Mouse (Mus musculus) sigmoid colon, adult 10 weeks (tissue): ENCODE data around the gene Prps1l1. TPM values are rescaled to one million over a fixed set of nuclear protein-coding genes. Genes with fewer than 3 reads are reported as not detected.

ENCODE experiments used
- polyA plus RNA-seq: library from polyadenylated mRNA; stranded (reverse); fragments of 350-450 nt; fragmentation: Illumina TruSeq; extraction: RNeasy Lipid Tissue Mini Kit (QIAGEN cat#74804); gene quantifications from one replicate; pipeline ENCODE4 v1.2.3, GENCODE M21; 2014; ENCODE audit warnings: low read depth, low replicate concordance

Gene Prps1l1
- not detected for polyA plus RNA-seq

GRCm38 (mm10) chr12:34984461-34984860 lies at the start of gene Prps1l1:
Gene Prps1l1, plus strand, starts transcription at chr12:34984761.

Other genes starting within 250 kb of the Prps1l1 start
- gene Hdac9, start 67.7 kb upstream of the Prps1l1 start, polyA plus RNA-seq: 9.3 TPM
- gene Snx13, start 62.4 kb downstream of the Prps1l1 start, polyA plus RNA-seq: 265 TPM